Mouse (Mus musculus) midbrain, embryonic 10.5 days (tissue): Measurements from ENCODE around the gene Wipf1. TPM values are rescaled to one million over a fixed set of nuclear protein-coding genes. Genes with fewer than 3 reads are reported as not detected.

Source experiments
- DNase-seq: peaks from one replicate; pipeline ENCODE4 v3.0.0-alpha.2; 2017; ENCODE audit warnings: low spot score
- H3K27ac ChIP-seq: fragments of 300-500 bp; sonication (generic); replicated peaks from 2 replicates; pipeline ENCODE4 v1.5.1; 2016; ENCODE audit warnings: mild to moderate bottlenecking
- H3K27me3 ChIP-seq: fragments of 300-500 bp; sonication (generic); 2 replicates; pipeline ENCODE4 v1.6.1; 2016; ENCODE audit warnings: low read depth, mild to moderate bottlenecking; ENCODE audit not compliant: poor library complexity, severe bottlenecking
- H3K36me3 ChIP-seq: fragments of 300-500 bp; sonication (generic); 2 replicates; pipeline ENCODE4 v1.6.1; 2016; ENCODE audit warnings: mild to moderate bottlenecking, moderate library complexity
- H3K4me1 ChIP-seq: fragments of 300-500 bp; sonication (generic); 2 replicates; pipeline ENCODE4 v1.6.1; 2016
- H3K4me3 ChIP-seq: fragments of 300-500 bp; sonication (generic); 2 replicates; pipeline ENCODE4 v1.5.1; 2016; ENCODE audit warnings: mild to moderate bottlenecking, moderate library complexity
- H3K9me3 ChIP-seq: fragments of 300-500 bp; sonication (generic); replicated peaks from 2 replicates; pipeline ENCODE4 v1.6.1; 2016; ENCODE audit warnings: mild to moderate bottlenecking
- WGBS: fragments of 180-500 bp; shearing (Covaris S2); methylation state at CpG from one replicate; pipeline ENCODE4 v1.1.7; 2016; 5-methylcytosine and 5-hydroxymethylcytosine counted together
- polyA plus RNA-seq: library from polyadenylated mRNA; unstranded; fragments of >200 nt; fragmentation: Nextera tagmentation; extraction: Ambion mirVana; gene quantifications from 2 replicates; pipeline ENCODE4 v1.2.1, GENCODE M21; 2016

Gene Wipf1
- polyA plus RNA-seq, 1 experiment from 2014 or later: 7.6 TPM

- Histone ChIP-seq H3K4me1 (peaks cover 5% of the 10 kb centered on the region), H3K27ac (no peak overlapping the region), H3K36me3 (peaks cover 17% of the 10 kb centered on the region), H3K4me3 (no peak overlapping the region), H3K27me3 (no peaks in the 10 kb centered on the region), H3K9me3 (no peaks in the 10 kb centered on the region)
- whole genome bisulfite sequencing: 82% methylated on average over 21 of the region's 21 CpGs
- DNase-seq: no peak
Measured at GRCm38 (mm10) chr2:73428803-73429468, 100.6 kb downstream of the Wipf1 start.

GRCm38 (mm10) chr2:73427293-73427692 is 102.2 kb downstream of the Wipf1 start:
- H3K27me3 ChIP-seq: 0 out of 2 replicates have a peak, but pooled peaks cover 9% of the 10 kb centered on the region
- no peak for DNase-seq
- no peak overlapping the region for H3K27ac ChIP-seq
- 0 out of 2 replicates have a peak, but pooled peaks cover 5% of the 10 kb centered on the region for H3K36me3 ChIP-seq
- no peaks in the 10 kb centered on the region for H3K9me3 ChIP-seq
- no peak overlapping the region for H3K4me3 ChIP-seq
- peaks cover 5% of the 10 kb centered on the region for H3K4me1 ChIP-seq
- WGBS: 35% methylated on average over 1 of the region's 1 CpGs

GRCm38 (mm10) chr2:73425822-73426221 is 103.7 kb downstream of the Wipf1 start:
- H3K27ac ChIP-seq: no peak overlapping the region
- no peaks in the 10 kb centered on the region for H3K9me3 ChIP-seq
- no peaks in the 10 kb centered on the region for H3K36me3 ChIP-seq
- DNase-seq: no peak
- no peaks in the 10 kb centered on the region for H3K4me1 ChIP-seq
- 89% methylated on average over 14 of the region's 14 CpGs for WGBS
- H3K4me3 ChIP-seq: no peak overlapping the region
- H3K27me3 ChIP-seq: peaks cover 21% of the 10 kb centered on the region

- DNase-seq: no peak
- H3K4me3 ChIP-seq: no peak overlapping the region
- peaks cover 22% of the 10 kb centered on the region for H3K27me3 ChIP-seq
- no peaks in the 10 kb centered on the region for H3K36me3 ChIP-seq
- peaks cover 8% of the 10 kb centered on the region; the same call in 1 of the 2 replicates for H3K4me1 ChIP-seq
- WGBS: 38% methylated on average over 7 of the region's 7 CpGs
- no peak overlapping the region for H3K27ac ChIP-seq
- no peaks in the 10 kb centered on the region for H3K9me3 ChIP-seq
Measured at GRCm38 (mm10) chr2:73419730-73420129, 109.8 kb downstream of the Wipf1 start.

- DNase-seq: no peak
- Histone ChIP-seq H3K27me3 (peaks cover 22% of the 10 kb centered on the region), H3K4me3 (no peak overlapping the region), H3K4me1 (peaks cover 8% of the 10 kb centered on the region; the same call in 1 of the 2 replicates), H3K9me3 (no peaks in the 10 kb centered on the region), H3K36me3 (no peaks in the 10 kb centered on the region), H3K27ac (no peak overlapping the region)
- 50% methylated on average over 4 of the region's 4 CpGs for WGBS
Measured at GRCm38 (mm10) chr2:73419285-73419684, 110.2 kb downstream of the Wipf1 start.

- Histone ChIP-seq H3K36me3 (no peaks in the 10 kb centered on the region), H3K9me3 (no peaks in the 10 kb centered on the region), H3K27ac (no peak overlapping the region), H3K4me1 (peaks cover 8% of the 10 kb centered on the region; the same call in 1 of the 2 replicates), H3K4me3 (no peak overlapping the region), H3K27me3 (peaks cover 2% of the 10 kb centered on the region; the same call in 1 of the 2 replicates)
- WGBS: 70% methylated on average over 5 of the region's 5 CpGs
- DNase-seq: no peak
Measured at GRCm38 (mm10) chr2:73415892-73416291, 113.6 kb downstream of the Wipf1 start.

- no peak overlapping the region for H3K4me3 ChIP-seq
- no peak overlapping the region for H3K27ac ChIP-seq
- no peaks in the 10 kb centered on the region for H3K36me3 ChIP-seq
- H3K27me3 ChIP-seq: no peaks in the 10 kb centered on the region
- H3K4me1 ChIP-seq: no peaks in the 10 kb centered on the region
- H3K9me3 ChIP-seq: no peaks in the 10 kb centered on the region
- 95% methylated on average over 8 of the region's 8 CpGs for WGBS
- no peak for DNase-seq
Measured at GRCm38 (mm10) chr2:73410076-73410475, 119.5 kb downstream of the Wipf1 start.

- no peak for DNase-seq
Measured at GRCm38 (mm10) chr2:73407662-73408061, 121.9 kb downstream of the Wipf1 start.

GRCm38 (mm10) chr2:73406336-73406915 is 123.1 kb downstream of the Wipf1 start:
- no peaks in the 10 kb centered on the region for H3K36me3 ChIP-seq
- WGBS: 87% methylated on average over 9 of the region's 9 CpGs
- H3K4me1 ChIP-seq: no peaks in the 10 kb centered on the region
- H3K4me3 ChIP-seq: no peak overlapping the region
- DNase-seq: no peak
- H3K27me3 ChIP-seq: no peaks in the 10 kb centered on the region
- H3K27ac ChIP-seq: no peak overlapping the region
- no peaks in the 10 kb centered on the region for H3K9me3 ChIP-seq

More at GRCm38 (mm10) chr2:73407662-73408061, 121.9 kb downstream of the Wipf1 start:
- H3K27ac ChIP-seq: no peak overlapping the region
- no peaks in the 10 kb centered on the region for H3K36me3 ChIP-seq
- H3K9me3 ChIP-seq: no peaks in the 10 kb centered on the region
- WGBS: 75% methylated on average over 4 of the region's 4 CpGs
- H3K27me3 ChIP-seq: no peaks in the 10 kb centered on the region
- H3K4me1 ChIP-seq: no peaks in the 10 kb centered on the region
- no peak overlapping the region for H3K4me3 ChIP-seq

GRCm38 (mm10) chr2:73404980-73405379 is 124.6 kb downstream of the Wipf1 start:
- Histone ChIP-seq H3K36me3 (no peaks in the 10 kb centered on the region), H3K4me1 (no peaks in the 10 kb centered on the region)
- WGBS: 89% methylated on average over 7 of the region's 7 CpGs

GRCm38 (mm10) chr2:73404442-73404841 is 125.1 kb downstream of the Wipf1 start:
- H3K27me3 ChIP-seq: no peaks in the 10 kb centered on the region
- 84% methylated on average over 9 of the region's 9 CpGs for WGBS
- DNase-seq: no peak
- no peaks in the 10 kb centered on the region for H3K9me3 ChIP-seq
- H3K36me3 ChIP-seq: no peaks in the 10 kb centered on the region
- H3K4me1 ChIP-seq: no peaks in the 10 kb centered on the region
- H3K27ac ChIP-seq: no peak overlapping the region
- H3K4me3 ChIP-seq: no peak overlapping the region

More at GRCm38 (mm10) chr2:73404980-73405379, 124.6 kb downstream of the Wipf1 start:
- no peaks in the 10 kb centered on the region for H3K27me3 ChIP-seq
- H3K9me3 ChIP-seq: no peaks in the 10 kb centered on the region
- no peak overlapping the region for H3K27ac ChIP-seq
- no peak for DNase-seq
- H3K4me3 ChIP-seq: no peak overlapping the region

- 83% methylated on average over 15 of the region's 15 CpGs for WGBS
- Histone ChIP-seq H3K4me3 (no peak overlapping the region), H3K9me3 (no peaks in the 10 kb centered on the region), H3K36me3 (no peaks in the 10 kb centered on the region), H3K27me3 (no peaks in the 10 kb centered on the region), H3K27ac (no peak overlapping the region), H3K4me1 (no peaks in the 10 kb centered on the region)
- DNase-seq: no peak
Measured at GRCm38 (mm10) chr2:73403385-73404013, 126.0 kb downstream of the Wipf1 start.

- H3K4me3 ChIP-seq: no peak overlapping the region
- H3K9me3 ChIP-seq: peaks cover 4% of the 10 kb centered on the region; the same call in 1 of the 2 replicates
- no peaks in the 10 kb centered on the region for H3K36me3 ChIP-seq
- H3K4me1 ChIP-seq: no peaks in the 10 kb centered on the region
- DNase-seq: no peak
- 85% methylated on average over 1 of the region's 1 CpGs for WGBS
- no peak overlapping the region for H3K27ac ChIP-seq
- H3K27me3 ChIP-seq: no peaks in the 10 kb centered on the region
Measured at GRCm38 (mm10) chr2:73401689-73402088, 127.8 kb downstream of the Wipf1 start.
